Mouse (Mus musculus): ENCODE results near the gene Svs3a.
"Not testable (repeated sequence)": the region's sequence is repeated elsewhere in the genome, so short reads cannot be mapped to it uniquely, and the experiment has no call there.

Gene Svs3a

GRCm38 (mm10) chr2:164288968-164289367, at the start of gene Svs3a:
TSS of gene Svs3a (plus strand) at chr2:164289268.
- not testable (repeated sequence) for DNase-seq

DNA sequence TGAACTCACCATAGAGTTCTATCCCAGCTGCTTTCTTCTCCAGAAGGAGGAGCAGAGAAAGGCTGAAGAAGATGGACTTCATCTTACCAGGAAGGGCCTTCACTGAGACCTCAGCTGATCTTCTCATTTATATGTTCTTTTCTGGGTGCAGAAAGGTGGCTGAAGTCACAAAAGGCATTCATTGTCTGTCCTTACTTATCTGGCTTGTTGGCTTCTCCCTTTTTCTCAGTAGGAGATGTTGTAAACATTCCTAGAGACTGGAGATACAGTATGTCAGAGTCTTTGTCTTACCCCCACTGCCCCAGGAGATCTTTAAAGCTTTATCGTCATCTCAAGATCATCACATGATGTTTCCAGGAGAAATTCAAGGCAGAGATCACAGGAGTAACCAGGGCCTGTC, 32.5 kb upstream of the Svs3a start, which contains the start of gene Svs3b:
Gene Svs3b, minus strand, starts transcription at position 101 of the 400 bp plus-strand sequence.
- DNase-seq, result not testable (repeated sequence)

GRCm38 (mm10) chr2:164278359-164278758, 10.7 kb upstream of the Svs3a start, which contains the start of gene Svs4:
TSS of gene Svs4 (minus strand) at chr2:164278459.
- DNase-seq, result no peak

GRCm38 (mm10) chr2:164312599-164312998, 23.5 kb downstream of the Svs3a start:
- DNase-seq, result no peak

DNA sequence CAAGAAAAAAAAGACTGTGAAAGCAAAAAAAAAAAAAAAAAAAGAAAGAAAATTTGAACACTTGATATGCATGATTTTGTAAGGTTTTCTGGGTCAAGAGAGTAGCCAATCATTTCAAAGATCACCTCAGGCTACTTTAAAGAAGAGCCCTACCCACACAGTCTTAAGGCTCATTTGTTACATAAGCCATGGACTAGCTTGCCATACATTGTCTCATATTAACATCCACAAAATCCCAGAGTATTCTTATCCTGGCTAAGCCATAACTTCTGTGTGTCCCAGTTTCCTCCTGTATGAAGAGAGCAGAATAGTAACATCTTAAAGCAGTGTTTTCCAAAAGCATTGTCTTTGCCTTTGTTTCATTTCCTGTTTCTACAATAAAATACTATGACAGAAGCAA, 26.4 kb downstream of the Svs3a start:
- DNase-seq, result not testable (repeated sequence)

GRCm38 (mm10) chr2:164316451-164316850, 27.4 kb downstream of the Svs3a start, which contains the start of gene Svs6:
TSS of gene Svs6 (plus strand) at chr2:164316751.
- DNase-seq, result not testable (repeated sequence)

DNA sequence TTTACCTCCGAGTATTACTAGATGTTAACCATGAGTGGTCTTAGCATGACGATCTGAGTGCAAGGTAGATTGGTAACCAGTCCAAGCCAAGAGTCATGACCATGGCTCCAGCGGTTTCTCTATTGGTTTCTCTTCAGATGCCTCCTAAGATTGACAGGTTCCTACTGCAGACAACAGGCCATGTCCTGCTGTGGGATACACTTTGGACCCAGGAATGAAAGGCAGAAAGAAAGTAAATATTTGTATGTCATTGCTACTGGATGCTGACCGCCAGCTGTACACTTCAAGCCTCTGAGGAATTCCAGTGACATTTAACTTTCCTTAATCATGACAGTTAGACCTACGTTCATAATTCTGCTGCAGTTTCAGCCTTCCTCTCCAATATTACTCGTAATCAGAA, 31.9 kb downstream of the Svs3a start:
- DNase-seq, result no peak

GRCm38 (mm10) chr2:164332440-164332839, 43.4 kb downstream of the Svs3a start, which contains the start of gene Svs5:
TSS of gene Svs5 (plus strand) at chr2:164332740.
- not testable (repeated sequence) for DNase-seq

All from thymus, postnatal 25 days (tissue).